Mouse (Mus musculus) embryonic facial prominence, embryonic 14.5 days (tissue): Measurements from ENCODE around the gene Adss. TPM values are rescaled to one million over a fixed set of nuclear protein-coding genes. Genes with fewer than 3 reads are reported as not detected.
A peak's percentile ranks its signal among the peaks of the same experiment; 100 is the strongest.

Experiments used
- ATAC-seq: fragments of 200-750 bp; cut with Nextera tagmentation; 2 replicates; pipeline ENCODE4 v1.8.0; 2017; ENCODE audit warnings: low read depth, moderate number of reproducible peaks, moderate TSS enrichment
- DNase-seq: peaks from one replicate; pipeline ENCODE4 v3.0.0-alpha.2; 2015; ENCODE audit warnings: low spot score
- H3K27ac ChIP-seq: fragments of 300-500 bp; sonication (generic); replicated peaks from 2 replicates; pipeline ENCODE4 v1.5.1; 2014; ENCODE audit warnings: low read depth, mild to moderate bottlenecking, low read length, moderate library complexity
- H3K27me3 ChIP-seq: fragments of 300-500 bp; sonication (generic); replicated peaks from 2 replicates; pipeline ENCODE4 v1.6.1; 2014; ENCODE audit warnings: low read length; ENCODE audit not compliant: control insufficient read depth, insufficient read depth
- H3K36me3 ChIP-seq: fragments of 300-500 bp; sonication (generic); 2 replicates; pipeline ENCODE4 v1.6.1; 2014; ENCODE audit warnings: low read length, mixed read lengths; ENCODE audit not compliant: control insufficient read depth, insufficient read depth
- H3K4me1 ChIP-seq: fragments of 300-500 bp; sonication (generic); 2 replicates; pipeline ENCODE4 v1.6.1; 2014; ENCODE audit warnings: antibody characterized with exemption, low read length; ENCODE audit not compliant: control insufficient read depth, insufficient read depth
- H3K4me2 ChIP-seq: fragments of 300-500 bp; sonication (generic); 2 replicates; pipeline ENCODE4 v1.6.1; 2014; ENCODE audit warnings: low read depth, mild to moderate bottlenecking, low read length, moderate library complexity, mixed read lengths
- H3K4me3 ChIP-seq: fragments of 300-500 bp; sonication (generic); 2 replicates; pipeline ENCODE4 v1.5.1; 2014; ENCODE audit warnings: low read depth, mild to moderate bottlenecking, low read length
- H3K9ac ChIP-seq: fragments of 300-500 bp; sonication (generic); 2 replicates; pipeline ENCODE4 v1.6.1; 2014; ENCODE audit warnings: low read depth, mild to moderate bottlenecking, low read length, moderate library complexity, mixed read lengths
- H3K9me3 ChIP-seq: fragments of 300-500 bp; sonication (generic); 2 replicates; pipeline ENCODE4 v1.6.1; 2016; ENCODE audit warnings: low read length; ENCODE audit not compliant: control insufficient read depth
- WGBS: fragments of 180-500 bp; shearing (Covaris S2); extraction: QIAGEN DNeasy Blood & Tissue Kit; methylation state at CpG from one replicate; pipeline ENCODE4 v1.1.7; 2014; 5-methylcytosine and 5-hydroxymethylcytosine counted together
- polyA plus RNA-seq: library from polyadenylated mRNA; unstranded; fragments of >200 nt; fragmentation: Nextera tagmentation; extraction: Ambion mirVana; gene quantifications from 2 replicates; pipeline ENCODE4 v1.2.1, GENCODE M21; 2014

The Adss gene
- polyA plus RNA-seq, 1 experiment from 2014 or later = 48.4 TPM

- no peak for ATAC-seq
- Histone ChIP-seq H3K4me1 (peaks cover 7% of the 10 kb centered on the region), H3K27ac (no peak overlapping the region)
These were observed 3.5 kb downstream of the Adss start for GRCm38 (mm10) chr1:177792835-177793234.

DNA sequence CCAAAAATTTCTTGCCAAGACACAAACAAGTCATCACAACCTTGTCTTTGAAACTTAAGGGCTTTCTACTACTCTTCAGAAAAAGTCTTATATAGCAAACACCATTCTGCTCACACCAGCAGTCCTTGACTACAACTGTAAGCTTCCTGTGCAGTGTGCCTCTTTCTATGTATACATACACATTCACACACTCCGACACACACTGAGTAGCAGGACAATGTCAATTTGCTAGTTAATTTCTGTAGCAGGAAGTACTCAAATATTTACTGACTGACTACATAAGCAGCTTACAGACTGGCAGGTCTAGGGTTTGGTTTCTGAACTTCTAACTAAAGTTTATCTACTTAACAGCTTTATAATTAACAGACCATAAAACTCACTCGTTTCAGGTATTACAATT, 18.9 kb downstream of the Adss start:
- 88% methylated on average over 2 of the region's 2 CpGs for WGBS
- Histone ChIP-seq H3K4me3 (no peak overlapping the region), H3K27ac (no peak overlapping the region), H3K36me3 (peaks cover 66% of the 10 kb centered on the region), H3K9ac (no peak overlapping the region), H3K4me2 (no peak overlapping the region), H3K27me3 (no peaks in the 10 kb centered on the region), H3K9me3 (no peaks in the 10 kb centered on the region), H3K4me1 (no peaks in the 10 kb centered on the region)
- ATAC-seq = no peak
- DNase-seq = no peak

More at GRCm38 (mm10) chr1:177792835-177793234, 3.5 kb downstream of the Adss start:
- no peaks in the 10 kb centered on the region for H3K36me3 ChIP-seq
- H3K4me3 ChIP-seq = no peak overlapping the region
- DNase-seq = no peak
- H3K9ac ChIP-seq = no peak overlapping the region
- peaks cover 8% of the 10 kb centered on the region; the same call in 1 of the 2 replicates for H3K9me3 ChIP-seq
- H3K27me3 ChIP-seq = no peaks in the 10 kb centered on the region
- no peak overlapping the region for H3K4me2 ChIP-seq
- WGBS = 73% methylated on average over 3 of the region's 3 CpGs

DNA sequence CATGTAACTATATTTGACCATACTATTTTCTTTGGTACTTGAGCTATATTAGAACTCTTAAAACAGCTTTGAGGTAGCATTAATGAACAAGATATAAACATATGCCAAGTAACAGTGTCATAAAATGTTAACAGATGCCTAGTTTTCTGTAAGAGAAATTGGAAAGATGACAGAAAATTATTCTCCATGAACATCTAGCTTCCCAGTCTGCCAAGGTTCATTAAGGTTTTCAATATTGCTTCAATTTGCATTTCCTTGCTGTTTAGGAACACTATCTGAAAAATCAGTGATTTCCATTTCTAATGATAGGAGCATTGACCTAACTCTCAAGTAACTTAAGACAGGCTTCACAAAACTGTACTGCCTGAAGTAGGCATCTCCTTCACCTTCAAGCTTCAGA, 27.4 kb downstream of the Adss start:
- DNase-seq = no peak
- ATAC-seq = no peak
- Histone ChIP-seq H3K4me3 (no peak overlapping the region), H3K9ac (no peak overlapping the region), H3K9me3 (no peaks in the 10 kb centered on the region), H3K4me2 (no peak overlapping the region), H3K27me3 (no peaks in the 10 kb centered on the region), H3K4me1 (no peaks in the 10 kb centered on the region), H3K27ac (no peak overlapping the region), H3K36me3 (peaks cover 79% of the 10 kb centered on the region)

DNA sequence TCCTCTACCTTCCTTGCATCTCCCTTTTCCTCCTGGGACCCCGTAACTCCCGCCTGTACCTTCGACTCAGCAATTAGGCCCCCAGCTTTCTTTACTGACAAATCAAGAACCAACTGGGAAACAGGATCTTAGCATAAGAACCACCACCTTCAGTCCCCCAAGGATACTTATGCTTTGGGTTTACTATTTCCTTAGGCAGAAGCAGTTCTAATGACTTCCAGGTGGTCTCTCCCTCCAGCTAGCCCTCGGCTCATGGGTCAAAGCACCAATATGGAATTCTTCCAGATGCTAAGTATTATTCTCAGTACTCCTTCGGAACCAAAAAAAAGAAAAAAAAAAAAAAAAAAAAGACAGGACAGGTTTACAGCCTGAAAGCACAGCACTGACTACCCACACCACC, 39.1 kb downstream of the Adss start:
- peak; percentile 3 for DNase-seq
- Histone ChIP-seq H3K36me3 (peaks cover 7% of the 10 kb centered on the region; the same call in 1 of the 2 replicates), H3K4me2 (no peak overlapping the region), H3K27me3 (no peaks in the 10 kb centered on the region), H3K27ac (no peak overlapping the region), H3K9me3 (no peaks in the 10 kb centered on the region), H3K9ac (no peak overlapping the region), H3K4me3 (no peak overlapping the region), H3K4me1 (no peaks in the 10 kb centered on the region)
- ATAC-seq = no peak
- WGBS = 33% methylated on average over 5 of the region's 5 CpGs

DNA sequence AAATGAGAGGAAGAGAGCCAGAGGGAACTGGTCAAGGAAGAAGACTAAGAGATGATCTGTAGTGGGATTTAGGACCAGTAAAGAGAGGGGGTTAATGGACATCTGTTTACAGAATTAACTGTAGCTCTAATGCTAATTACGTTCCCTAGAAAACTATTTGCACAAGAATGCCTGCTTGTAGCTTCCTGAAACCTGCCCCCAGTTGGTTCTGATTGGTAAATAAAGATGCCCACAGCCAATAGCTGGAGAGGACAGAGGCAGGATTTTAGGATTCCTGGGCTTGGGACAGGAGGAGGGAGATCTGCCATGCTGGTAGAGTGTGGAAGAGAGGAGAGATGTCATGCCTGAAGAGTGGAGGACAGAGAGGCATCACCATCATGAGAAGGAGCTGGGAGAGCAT, 42.8 kb downstream of the Adss start:
- H3K27me3 ChIP-seq = no peaks in the 10 kb centered on the region
- 47% methylated on average over 1 of the region's 1 CpGs for WGBS
- no peak for ATAC-seq
- H3K9ac ChIP-seq = no peak overlapping the region
- no peaks in the 10 kb centered on the region for H3K36me3 ChIP-seq
- no peak overlapping the region for H3K4me2 ChIP-seq
- DNase-seq = no peak
- H3K4me1 ChIP-seq = no peaks in the 10 kb centered on the region
- peaks cover 29% of the 10 kb centered on the region for H3K9me3 ChIP-seq
- H3K27ac ChIP-seq = no peak overlapping the region
- no peak overlapping the region for H3K4me3 ChIP-seq

- Histone ChIP-seq H3K9me3 (peaks cover 29% of the 10 kb centered on the region), H3K4me3 (no peak overlapping the region), H3K27me3 (no peaks in the 10 kb centered on the region), H3K9ac (no peak overlapping the region), H3K4me2 (no peak overlapping the region), H3K4me1 (no peaks in the 10 kb centered on the region), H3K36me3 (no peaks in the 10 kb centered on the region), H3K27ac (no peak overlapping the region)
- ATAC-seq (no peak), DNase-seq (no peak)
- 93% methylated on average over 6 of the region's 6 CpGs for WGBS
These were observed 48.3 kb downstream of the Adss start for GRCm38 (mm10) chr1:177747869-177748540.

GRCm38 (mm10) chr1:177744521-177745325, 51.6 kb downstream of the Adss start:
- H3K9me3 ChIP-seq = peaks cover 11% of the 10 kb centered on the region
- WGBS = 70% methylated on average over 7 of the region's 7 CpGs

GRCm38 (mm10) chr1:177742119-177742518, 54.2 kb downstream of the Adss start:
- no peak overlapping the region for H3K4me2 ChIP-seq
- 66% methylated on average over 1 of the region's 1 CpGs for WGBS
- no peak overlapping the region for H3K27ac ChIP-seq
- no peak overlapping the region for H3K4me3 ChIP-seq
- no peaks in the 10 kb centered on the region for H3K27me3 ChIP-seq
- no peak overlapping the region for H3K9ac ChIP-seq
- DNase-seq (no peak), ATAC-seq (no peak)
- no peaks in the 10 kb centered on the region for H3K36me3 ChIP-seq
- H3K9me3 ChIP-seq = no peaks in the 10 kb centered on the region
- H3K4me1 ChIP-seq = no peaks in the 10 kb centered on the region

More at GRCm38 (mm10) chr1:177744521-177745325, 51.6 kb downstream of the Adss start:
- Histone ChIP-seq H3K4me2 (no peak overlapping the region), H3K4me1 (no peaks in the 10 kb centered on the region), H3K36me3 (no peaks in the 10 kb centered on the region), H3K27me3 (no peaks in the 10 kb centered on the region), H3K4me3 (no peak overlapping the region), H3K9ac (no peak overlapping the region), H3K27ac (no peak overlapping the region)
- no peak for ATAC-seq
- DNase-seq = no peak
